Mouse (Mus musculus) bone marrow, adult 2 months (tissue): ENCODE measurements at regions not wholly inside any gene's neighbourhood (a gene's known extent, or its start where the extent isn't known, plus 50 kb on each side); places are given as distances from the start of the nearest gene placed in this dataset.

Source experiments
- H3K27ac ChIP-seq: fragments of 200-500 bp; 2 replicates; pipeline ENCODE4 v1.5.1; 2012; ENCODE audit warnings: low read depth, mild to moderate bottlenecking, control low read depth, inconsistent platforms, low read length; ENCODE audit not compliant: control insufficient read depth, poor library complexity, insufficient read depth
- H3K4me1 ChIP-seq: fragments of 200-500 bp; 2 replicates; pipeline ENCODE4 v1.6.1; 2011; ENCODE audit warnings: low read length; ENCODE audit not compliant: control insufficient read depth, insufficient read depth
- H3K4me3 ChIP-seq: fragments of 200-500 bp; replicated peaks from 2 replicates; pipeline ENCODE3; 2011; ENCODE audit warnings: mild to moderate bottlenecking, low read depth, low read length, control low read depth; ENCODE audit not compliant: control insufficient read depth
- CTCF ChIP-seq: fragments of 200-500 bp; IDR thresholded peaks from 2 replicates; pipeline ENCODE4 v1.5.1; 2011; ENCODE audit warnings: low read length, control low read depth; ENCODE audit not compliant: control insufficient read depth, insufficient read depth
- POLR2A ChIP-seq: fragments of 200-500 bp; IDR thresholded peaks from 2 replicates; pipeline ENCODE4 v1.6.1; 2011; ENCODE audit warnings: low read depth, mild to moderate bottlenecking, control low read depth, low read length, borderline replicate concordance; ENCODE audit not compliant: control insufficient read depth
- WGBS: fragments of 180-500 bp; shearing (Covaris S2); methylation state at CpG from one replicate; pipeline ENCODE4 v1.1.7; 2018; 5-methylcytosine and 5-hydroxymethylcytosine counted together

DNA sequence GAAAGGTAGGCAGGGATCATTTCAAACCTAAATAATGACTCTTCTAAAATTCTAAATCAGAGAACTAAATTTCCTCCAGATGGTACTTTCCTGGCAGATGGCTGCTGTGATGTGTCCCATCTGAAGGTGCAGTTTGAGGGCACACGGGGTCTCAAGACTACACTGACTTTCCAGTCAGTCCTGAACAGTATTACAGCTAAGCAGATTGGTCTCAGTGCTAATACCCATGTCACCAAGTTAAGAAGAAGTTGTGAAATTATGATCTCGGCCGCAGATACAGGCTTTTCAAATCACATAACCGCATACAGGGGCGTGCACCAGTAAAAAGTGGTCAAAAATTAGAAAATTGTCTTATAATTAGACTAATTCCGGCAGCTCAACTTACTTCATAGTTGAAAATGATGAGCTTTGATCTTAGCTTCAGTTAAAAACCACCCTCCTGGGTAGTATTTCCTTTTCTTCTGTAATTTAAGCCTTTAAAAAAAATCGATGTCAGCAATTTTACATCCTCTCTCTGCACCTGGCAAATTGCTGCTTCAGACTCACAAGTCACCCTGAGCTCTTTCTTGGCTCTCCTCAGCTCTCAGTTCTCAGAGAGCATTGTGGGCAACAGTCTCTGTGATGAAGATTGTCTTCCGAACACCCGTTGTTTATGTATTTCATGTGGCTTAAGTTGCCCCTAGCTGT is 113.2 kb upstream of the Ccn2 start:
- Histone ChIP-seq H3K27ac (no peak overlapping the region), H3K4me1 (no peaks in the 10 kb centered on the region), H3K4me3 (no peak overlapping the region)
- WGBS: 64% methylated on average over 9 of the region's 9 CpGs
- TF ChIP-seq CTCF: no peak
- TF ChIP-seq POLR2A: no peak

GRCm38 (mm10) chr10:24483053-24483452 is 112.2 kb upstream of the Ccn2 start:
- no peaks in the 10 kb centered on the region for H3K4me1 ChIP-seq
- TF ChIP-seq CTCF: no peak
- no peak for TF ChIP-seq POLR2A
- WGBS: 86% methylated on average over 3 of the region's 3 CpGs
- H3K27ac ChIP-seq: no peak overlapping the region
- H3K4me3 ChIP-seq: no peak overlapping the region

- WGBS: 73% methylated on average over 5 of the region's 5 CpGs
- TF ChIP-seq CTCF: no peak
- no peak for TF ChIP-seq POLR2A
- Histone ChIP-seq H3K4me1 (no peaks in the 10 kb centered on the region), H3K4me3 (no peak overlapping the region), H3K27ac (no peak overlapping the region)
Observed at GRCm38 (mm10) chr10:24484101-24484660, 111.1 kb upstream of the Ccn2 start.

- Histone ChIP-seq H3K4me3 (no peak overlapping the region), H3K4me1 (no peaks in the 10 kb centered on the region), H3K27ac (no peak overlapping the region)
- no peak for TF ChIP-seq POLR2A
- TF ChIP-seq CTCF: no peak
- WGBS: 79% methylated on average over 5 of the region's 5 CpGs
Observed at GRCm38 (mm10) chr10:24485461-24485860, 109.8 kb upstream of the Ccn2 start.

GRCm38 (mm10) chr10:24486224-24486623 is 109.0 kb upstream of the Ccn2 start:
- Histone ChIP-seq H3K4me3 (no peak overlapping the region), H3K4me1 (no peaks in the 10 kb centered on the region), H3K27ac (no peak overlapping the region)
- no peak for TF ChIP-seq CTCF
- TF ChIP-seq POLR2A: no peak
- 71% methylated on average over 1 of the region's 1 CpGs for WGBS

- TF ChIP-seq CTCF (no peak), POLR2A (no peak)
- no peaks in the 10 kb centered on the region for H3K4me1 ChIP-seq
- no peak overlapping the region for H3K4me3 ChIP-seq
- 75% methylated on average over 3 of the region's 3 CpGs for WGBS
- no peak overlapping the region for H3K27ac ChIP-seq
Observed at GRCm38 (mm10) chr10:24487915-24488314, 107.3 kb upstream of the Ccn2 start.

DNA sequence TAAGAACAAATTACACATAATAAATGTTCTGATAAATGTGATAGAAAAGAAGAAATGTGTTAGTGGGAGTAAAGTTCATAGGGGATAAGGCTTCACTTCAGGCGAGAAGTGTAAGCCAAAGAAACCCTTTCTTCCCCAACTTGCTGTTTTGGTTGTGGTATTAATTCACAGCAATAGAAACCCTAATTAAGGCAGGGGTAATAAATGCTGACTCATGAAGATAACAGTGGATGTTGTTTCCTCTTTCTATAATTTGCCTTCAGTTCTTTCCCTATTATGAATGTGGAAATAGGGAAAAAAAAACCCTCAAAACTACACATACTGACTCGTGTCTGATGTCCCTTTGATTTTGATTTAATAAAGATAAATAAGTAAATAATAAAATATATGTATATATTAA is 104.8 kb upstream of the Ccn2 start:
- WGBS: 39% methylated on average over 2 of the region's 2 CpGs
- TF ChIP-seq POLR2A: no peak
- TF ChIP-seq CTCF: no peak

GRCm38 (mm10) chr10:24491848-24492247 is 103.4 kb upstream of the Ccn2 start:
- TF ChIP-seq CTCF (no peak), POLR2A (no peak)
- H3K27ac ChIP-seq: no peak overlapping the region
- no peak overlapping the region for H3K4me3 ChIP-seq
- H3K4me1 ChIP-seq: no peaks in the 10 kb centered on the region
- WGBS: 67% methylated on average over 3 of the region's 3 CpGs

More for the DNA sequence above, 104.8 kb upstream of the Ccn2 start:
- Histone ChIP-seq H3K27ac (no peak overlapping the region), H3K4me1 (no peaks in the 10 kb centered on the region), H3K4me3 (no peak overlapping the region)

- no peaks in the 10 kb centered on the region for H3K4me1 ChIP-seq
- H3K4me3 ChIP-seq: no peak overlapping the region
- no peak overlapping the region for H3K27ac ChIP-seq
- WGBS: 31% methylated on average over 4 of the region's 4 CpGs
- TF ChIP-seq CTCF: no peak
- no peak for TF ChIP-seq POLR2A
Observed at GRCm38 (mm10) chr10:24493392-24493791, 101.8 kb upstream of the Ccn2 start.

GRCm38 (mm10) chr10:24493936-24494335 is 101.3 kb upstream of the Ccn2 start:
- H3K27ac ChIP-seq: no peak overlapping the region
- 6% methylated on average over 6 of the region's 6 CpGs for WGBS
- no peak overlapping the region for H3K4me3 ChIP-seq
- TF ChIP-seq POLR2A: no peak
- TF ChIP-seq CTCF: no peak
- H3K4me1 ChIP-seq: no peaks in the 10 kb centered on the region
